Mouse (Mus musculus) heart, postnatal 36 days (tissue): ENCODE measurements around the gene AI854703. TPM values are rescaled to one million over a fixed set of nuclear protein-coding genes. Genes with fewer than 3 reads are reported as not detected.

Experiments
- DNase-seq, 2 experiments: peaks; one replicate each; pipeline ENCODE4 v3.0.0; 2021 to 2022
- intact Hi-C: fragments of 180-260 bp; cut with DNase I; formaldehyde crosslinking; loops from one replicate; pipeline ENCODE4 v1.15.1; 2025
- total RNA-seq, 2 experiments: library from RNA; stranded (reverse); gene quantifications; 2 replicates each; pipeline ENCODE4 v1.2.3; 2021

AI854703 gene
- total RNA-seq, 2 experiments from 2014 or later: 0.33 to 0.38 TPM

- no peak for DNase-seq
- intact Hi-C loops: no loop called here
Measured at GRCm38 (mm10) chr6:48681472-48682090, 55.0 kb downstream of the AI854703 start.

- intact Hi-C loops: no loop called here
- no peak for DNase-seq
Measured at GRCm38 (mm10) chr6:48682271-48682670, 55.7 kb downstream of the AI854703 start.

Other genes with a start within 250 kb of the AI854703 start
- gene Krba1, start 231.2 kb upstream of the AI854703 start, total RNA-seq: 10 to 100 TPM; 17.7 to 21.5 TPM
- gene Zfp467, start 180.9 kb upstream of the AI854703 start, total RNA-seq: 10 to 100 TPM; 10.8 to 15.4 TPM
- under 1 TPM; 0.41 to 0.53 TPM for gene Sspo, start 178.5 kb upstream of the AI854703 start, total RNA-seq
- gene Atp6v0e2, start 89.1 kb upstream of the AI854703 start, total RNA-seq: 10 to 100 TPM; 18.7 to 20.9 TPM
- gene Lrrc61, start 72.0 kb upstream of the AI854703 start, total RNA-seq: 10 to 100 TPM; 16.7 to 26.6 TPM
- gene Rarres2, start 54.0 kb upstream of the AI854703 start, total RNA-seq: 100 to 1,000 TPM in 1 of 2 experiments, 10 to 100 TPM in 1; 70.4 to 101 TPM
- gene Gm45021, start 37.2 kb upstream of the AI854703 start, total RNA-seq: not detected
- gene Repin1, start 32.9 kb upstream of the AI854703 start, total RNA-seq: 10 to 100 TPM; 27.3 to 33.7 TPM
- gene Gm44965, start 32.8 kb upstream of the AI854703 start, total RNA-seq: 1 to 10 TPM in 1 of 2 experiments, not detected in 1; 3.7 TPM
- gene Zfp775, start 24.7 kb upstream of the AI854703 start, total RNA-seq: 10 to 100 TPM; 10.4 to 10.7 TPM
- gene Gimap8, start 20.5 kb downstream of the AI854703 start, total RNA-seq: 1 to 10 TPM; 6.7 to 6.8 TPM
- 1 to 10 TPM; 4.8 to 5.2 TPM for gene Gimap9, start 49.4 kb downstream of the AI854703 start, total RNA-seq
- 10 to 100 TPM; 23.6 to 30.4 TPM for gene Gimap4, start 57.8 kb downstream of the AI854703 start, total RNA-seq
- 10 to 100 TPM; 40.5 to 46.0 TPM for gene Gimap6, start 81.5 kb downstream of the AI854703 start, total RNA-seq
- gene Gm28053, start 91.8 kb downstream of the AI854703 start, total RNA-seq: 1 to 10 TPM; 3.1 to 4.7 TPM
- under 1 TPM in 1 of 2 experiments, not detected in 1; 0.22 TPM for gene Gimap7, start 91.9 kb downstream of the AI854703 start, total RNA-seq
- 10 to 100 TPM in 1 of 2 experiments, 1 to 10 TPM in 1; 8.1 to 11.8 TPM for gene Gimap1, start 112.3 kb downstream of the AI854703 start, total RNA-seq
- gene Gimap5, start 119.4 kb downstream of the AI854703 start, total RNA-seq: 1 to 10 TPM; 6.0 to 6.6 TPM
- gene Gimap3, start 144.1 kb downstream of the AI854703 start, total RNA-seq: under 1 TPM; 0.51 to 0.53 TPM
- 10 to 100 TPM; 19.8 to 20.0 TPM for gene Tmem176a, start 214.2 kb downstream of the AI854703 start, total RNA-seq
- 10 to 100 TPM; 53.6 to 55.3 TPM for gene Tmem176b, start 214.7 kb downstream of the AI854703 start, total RNA-seq
- not detected for gene Aoc1, start 246.1 kb downstream of the AI854703 start, total RNA-seq